Mouse (Mus musculus) lung, embryonic 15.5 days (tissue): ENCODE measurements at regions not wholly inside any gene's neighbourhood (a gene's known extent, or its start where the extent isn't known, plus 50 kb on each side); places are given as distances from the start of the nearest gene placed in this dataset.

ENCODE experiments used
- ATAC-seq: fragments of 200-750 bp; cut with Nextera tagmentation; 2 replicates; pipeline ENCODE4 v1.8.0; 2017; ENCODE audit warnings: moderate number of reproducible peaks, borderline replicate concordance; ENCODE audit not compliant: low FRiP score, low TSS enrichment; ENCODE audit errors: extremely low read depth
- H3K27ac ChIP-seq: fragments of 300-500 bp; sonication (generic); 2 replicates; pipeline ENCODE4 v1.5.1; 2015; ENCODE audit warnings: moderate library complexity, mild to moderate bottlenecking, inconsistent platforms
- H3K27me3 ChIP-seq: fragments of 300-500 bp; sonication (generic); 2 replicates; pipeline ENCODE4 v1.6.1; 2015; ENCODE audit warnings: inconsistent platforms
- H3K36me3 ChIP-seq: fragments of 300-500 bp; sonication (generic); 2 replicates; pipeline ENCODE4 v1.6.1; 2015; ENCODE audit warnings: inconsistent platforms
- H3K4me1 ChIP-seq: fragments of 300-500 bp; sonication (generic); 2 replicates; pipeline ENCODE4 v1.6.1; 2015; ENCODE audit warnings: inconsistent platforms
- H3K4me2 ChIP-seq: fragments of 300-500 bp; sonication (generic); 2 replicates; pipeline ENCODE4 v1.6.1; 2015; ENCODE audit warnings: inconsistent platforms, mild to moderate bottlenecking, moderate library complexity
- H3K4me3 ChIP-seq: fragments of 300-500 bp; sonication (generic); 2 replicates; pipeline ENCODE4 v1.5.1; 2015; ENCODE audit warnings: mild to moderate bottlenecking, inconsistent platforms
- H3K9ac ChIP-seq: fragments of 300-500 bp; sonication (generic); 2 replicates; pipeline ENCODE4 v1.6.1; 2015; ENCODE audit warnings: inconsistent platforms
- H3K9me3 ChIP-seq: fragments of 300-500 bp; sonication (generic); 2 replicates; pipeline ENCODE4 v1.6.1; 2016; ENCODE audit warnings: inconsistent platforms
- WGBS: fragments of 180-500 bp; shearing (Covaris S2); methylation state at CpG from one replicate; pipeline ENCODE4 v1.1.7; 2015; 5-methylcytosine and 5-hydroxymethylcytosine counted together

- peak overlapping the region; percentile 30 for H3K4me2 ChIP-seq
- H3K4me1 ChIP-seq: no peaks in the 10 kb centered on the region
- no peaks in the 10 kb centered on the region for H3K9me3 ChIP-seq
- H3K9ac ChIP-seq: no peak overlapping the region
- peak overlapping the region; percentile 70 for H3K27ac ChIP-seq
- peak; percentile 91 for ATAC-seq
- H3K36me3 ChIP-seq: no peaks in the 10 kb centered on the region
- H3K27me3 ChIP-seq: no peaks in the 10 kb centered on the region
- no peak overlapping the region for H3K4me3 ChIP-seq
Observed at GRCm38 (mm10) chr3:60267416-60268174, 185.9 kb downstream of the Sucnr1 start.

DNA sequence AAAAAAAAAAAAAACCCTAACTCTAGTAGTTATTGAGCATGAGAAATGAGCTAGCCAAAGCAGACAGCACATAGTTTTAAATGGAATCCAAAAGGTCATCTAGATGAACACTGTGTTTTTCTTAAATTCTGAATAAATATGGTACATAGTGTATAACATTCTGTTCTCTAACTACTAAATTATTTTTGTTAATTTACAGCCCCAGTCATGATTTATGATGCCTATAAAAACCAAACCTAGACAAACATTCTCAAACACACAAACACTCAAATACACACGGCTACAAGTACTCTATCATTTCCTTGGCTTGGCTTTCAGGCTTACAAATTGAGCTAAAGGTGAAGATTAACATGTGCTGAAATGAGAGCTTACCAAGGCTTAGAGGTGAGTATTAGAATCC, 188.8 kb downstream of the Sucnr1 start:
- Histone ChIP-seq H3K4me3 (no peak overlapping the region), H3K4me1 (no peaks in the 10 kb centered on the region), H3K4me2 (no peak overlapping the region), H3K27me3 (no peaks in the 10 kb centered on the region), H3K9me3 (no peaks in the 10 kb centered on the region), H3K9ac (no peak overlapping the region), H3K36me3 (no peaks in the 10 kb centered on the region), H3K27ac (no peak overlapping the region)
- ATAC-seq: no peak
- WGBS: 49% methylated on average over 1 of the region's 1 CpGs

GRCm38 (mm10) chr3:60273744-60274143, 192.1 kb downstream of the Sucnr1 start:
- Histone ChIP-seq H3K36me3 (no peaks in the 10 kb centered on the region), H3K27ac (no peak overlapping the region), H3K9me3 (no peaks in the 10 kb centered on the region), H3K9ac (no peak overlapping the region), H3K4me2 (no peak overlapping the region), H3K27me3 (no peaks in the 10 kb centered on the region), H3K4me3 (no peak overlapping the region), H3K4me1 (no peaks in the 10 kb centered on the region)
- no peak for ATAC-seq
- 37% methylated on average over 1 of the region's 1 CpGs for WGBS

DNA sequence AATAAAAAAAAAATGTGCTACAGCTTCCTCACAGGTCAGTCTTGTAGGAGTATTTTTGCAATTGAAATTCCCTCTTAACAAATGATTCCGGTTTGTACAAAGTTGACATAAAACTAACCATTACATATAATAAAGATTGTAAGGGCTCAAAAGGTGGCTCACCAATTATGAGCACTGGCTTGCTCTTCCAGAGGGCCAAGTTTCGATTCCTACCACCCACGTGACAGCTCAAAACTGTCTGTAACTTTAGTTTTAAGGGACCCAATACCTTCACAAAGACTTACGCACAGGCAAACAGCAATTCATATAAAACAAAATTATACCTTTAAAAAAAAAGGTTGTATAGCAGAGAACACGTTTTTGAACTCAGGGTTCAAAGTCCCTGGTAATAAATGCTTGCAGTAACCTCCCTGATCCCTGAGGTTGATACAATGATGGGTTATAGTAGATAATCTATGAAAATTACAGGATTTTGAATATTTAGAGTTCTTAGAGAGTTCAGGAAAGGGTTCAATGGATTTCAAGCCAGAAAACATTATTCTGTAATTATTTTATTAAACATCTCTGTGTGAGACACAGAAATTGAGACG, 193.7 kb downstream of the Sucnr1 start:
- no peak for ATAC-seq
- no peaks in the 10 kb centered on the region for H3K36me3 ChIP-seq

GRCm38 (mm10) chr3:60277791-60278190, 194.8 kb upstream of the Mbnl1 start:
- H3K36me3 ChIP-seq: no peaks in the 10 kb centered on the region
- H3K4me3 ChIP-seq: no peak overlapping the region
- no peak for ATAC-seq
- 63% methylated on average over 1 of the region's 1 CpGs for WGBS
- no peaks in the 10 kb centered on the region for H3K9me3 ChIP-seq
- no peak overlapping the region for H3K4me2 ChIP-seq
- no peak overlapping the region for H3K9ac ChIP-seq
- no peak overlapping the region for H3K27ac ChIP-seq
- no peaks in the 10 kb centered on the region for H3K4me1 ChIP-seq
- H3K27me3 ChIP-seq: no peaks in the 10 kb centered on the region

More for the DNA sequence above, 193.7 kb downstream of the Sucnr1 start:
- H3K4me2 ChIP-seq: no peak overlapping the region
- H3K9me3 ChIP-seq: no peaks in the 10 kb centered on the region
- no peak overlapping the region for H3K9ac ChIP-seq
- H3K4me1 ChIP-seq: no peaks in the 10 kb centered on the region
- WGBS: 81% methylated on average over 6 of the region's 6 CpGs
- H3K27me3 ChIP-seq: no peaks in the 10 kb centered on the region
- H3K27ac ChIP-seq: no peak overlapping the region
- no peak overlapping the region for H3K4me3 ChIP-seq

DNA sequence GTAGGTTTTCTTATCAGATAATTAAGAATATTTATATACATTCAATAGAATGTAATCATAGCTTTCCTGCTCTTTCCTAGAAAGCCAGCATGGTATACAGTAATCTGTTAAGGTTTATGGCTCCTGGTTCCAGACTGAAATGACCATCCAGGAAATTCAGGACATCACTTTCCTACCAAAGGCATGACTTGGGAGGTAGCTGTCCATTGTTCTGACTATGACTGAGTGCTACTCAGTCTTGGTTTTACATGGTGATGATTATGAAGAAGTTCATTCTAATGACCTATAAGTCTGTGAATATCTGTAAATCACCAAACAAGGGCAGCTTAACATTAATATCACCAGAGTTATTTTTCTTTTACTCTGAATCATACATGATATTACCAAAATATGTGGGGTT, 191.4 kb upstream of the Mbnl1 start:
- Histone ChIP-seq H3K4me2 (no peak overlapping the region), H3K9me3 (no peaks in the 10 kb centered on the region), H3K4me1 (no peaks in the 10 kb centered on the region), H3K27ac (no peak overlapping the region), H3K4me3 (no peak overlapping the region), H3K27me3 (no peaks in the 10 kb centered on the region), H3K36me3 (no peaks in the 10 kb centered on the region), H3K9ac (no peak overlapping the region)
- ATAC-seq: no peak

GRCm38 (mm10) chr3:60281959-60282495, 190.6 kb upstream of the Mbnl1 start:
- 43% methylated on average over 3 of the region's 3 CpGs for WGBS
- no peak overlapping the region for H3K9ac ChIP-seq
- no peak for ATAC-seq

GRCm38 (mm10) chr3:60292142-60292541, 180.5 kb upstream of the Mbnl1 start:
- Histone ChIP-seq H3K36me3 (no peaks in the 10 kb centered on the region), H3K27me3 (no peaks in the 10 kb centered on the region), H3K4me2 (no peak overlapping the region), H3K27ac (no peak overlapping the region), H3K9me3 (no peaks in the 10 kb centered on the region), H3K4me1 (no peaks in the 10 kb centered on the region), H3K4me3 (no peak overlapping the region), H3K9ac (no peak overlapping the region)
- ATAC-seq: no peak
- 89% methylated on average over 2 of the region's 2 CpGs for WGBS

More at GRCm38 (mm10) chr3:60281959-60282495, 190.6 kb upstream of the Mbnl1 start:
- no peaks in the 10 kb centered on the region for H3K27me3 ChIP-seq
- no peaks in the 10 kb centered on the region for H3K4me1 ChIP-seq
- H3K9me3 ChIP-seq: no peaks in the 10 kb centered on the region
- H3K4me3 ChIP-seq: no peak overlapping the region
- peak overlapping the region; percentile 70 for H3K27ac ChIP-seq
- no peaks in the 10 kb centered on the region for H3K36me3 ChIP-seq
- no peak overlapping the region for H3K4me2 ChIP-seq

GRCm38 (mm10) chr3:60292940-60293339, 179.7 kb upstream of the Mbnl1 start:
- 80% methylated on average over 2 of the region's 2 CpGs for WGBS
- no peak for ATAC-seq
- Histone ChIP-seq H3K4me1 (no peaks in the 10 kb centered on the region), H3K27me3 (no peaks in the 10 kb centered on the region), H3K27ac (no peak overlapping the region), H3K9ac (no peak overlapping the region), H3K4me3 (no peak overlapping the region), H3K9me3 (no peaks in the 10 kb centered on the region), H3K4me2 (no peak overlapping the region), H3K36me3 (no peaks in the 10 kb centered on the region)

- Histone ChIP-seq H3K4me2 (no peak overlapping the region), H3K9me3 (no peaks in the 10 kb centered on the region), H3K4me1 (peaks cover 1% of the 10 kb centered on the region; the same call in 1 of the 2 replicates), H3K4me3 (no peak overlapping the region), H3K9ac (no peak overlapping the region), H3K27ac (no peak overlapping the region), H3K36me3 (no peaks in the 10 kb centered on the region), H3K27me3 (no peaks in the 10 kb centered on the region)
- ATAC-seq: no peak
- 87% methylated on average over 3 of the region's 3 CpGs for WGBS
Observed at GRCm38 (mm10) chr3:60305399-60305798, 167.2 kb upstream of the Mbnl1 start.

DNA sequence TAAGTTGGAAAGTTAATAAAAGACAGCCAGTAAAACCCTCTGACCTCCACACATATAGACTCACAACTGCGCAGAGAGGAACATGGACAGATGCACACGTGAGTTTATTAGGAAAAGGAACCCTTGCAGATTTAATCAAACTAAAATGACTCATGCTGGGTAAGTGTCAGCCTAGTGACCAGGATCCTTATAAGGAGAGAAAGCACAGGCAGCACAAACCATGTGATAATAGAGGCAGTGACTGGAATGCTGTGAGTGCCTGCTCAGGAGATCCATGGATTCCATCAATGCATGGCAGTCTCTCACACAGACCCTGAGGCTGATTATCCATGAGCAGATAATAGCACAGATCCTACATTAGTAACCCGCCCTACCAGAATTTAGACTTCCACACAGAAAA, 162.2 kb upstream of the Mbnl1 start:
- WGBS: 71% methylated on average over 3 of the region's 3 CpGs
- Histone ChIP-seq H3K27ac (peak overlapping the region; percentile 24; the same call in 1 of the 2 replicates), H3K4me1 (peaks cover 12% of the 10 kb centered on the region; the same call in 1 of the 2 replicates), H3K4me2 (no peak overlapping the region), H3K4me3 (no peak overlapping the region), H3K9ac (no peak overlapping the region), H3K36me3 (no peaks in the 10 kb centered on the region), H3K27me3 (no peaks in the 10 kb centered on the region), H3K9me3 (no peaks in the 10 kb centered on the region)
- no peak for ATAC-seq

DNA sequence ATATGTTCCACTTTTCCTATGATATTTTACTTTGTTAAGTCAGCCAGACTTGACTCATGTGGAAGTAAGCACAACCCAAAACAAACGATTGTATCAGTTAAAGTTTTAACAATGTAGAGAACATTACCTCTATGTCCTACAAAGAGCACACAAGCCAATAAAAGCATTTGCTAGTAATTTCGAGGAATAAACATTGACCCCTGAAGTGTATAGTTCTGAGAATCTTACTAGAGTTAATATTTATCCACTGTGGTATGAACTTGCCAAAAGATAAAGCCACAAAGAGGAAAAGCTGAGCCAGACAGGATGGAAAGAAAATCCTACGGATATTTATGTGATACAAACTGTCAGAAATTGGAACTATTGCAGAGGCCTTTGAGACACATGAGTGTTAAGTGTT, 161.5 kb upstream of the Mbnl1 start:
- H3K27me3 ChIP-seq: no peaks in the 10 kb centered on the region
- H3K9ac ChIP-seq: no peak overlapping the region
- 34% methylated on average over 3 of the region's 3 CpGs for WGBS
- no peaks in the 10 kb centered on the region for H3K36me3 ChIP-seq
- H3K4me2 ChIP-seq: no peak overlapping the region
- 0 out of 2 replicates have a peak overlapping the region, but pooled peaks have one; percentile 12 for H3K27ac ChIP-seq
- H3K4me1 ChIP-seq: peaks cover 12% of the 10 kb centered on the region; the same call in 1 of the 2 replicates
- H3K9me3 ChIP-seq: no peaks in the 10 kb centered on the region
- no peak for ATAC-seq
- no peak overlapping the region for H3K4me3 ChIP-seq
